8 mouse cellular contexts compared by ENCODE assay signal in the genomic region with DNA sequence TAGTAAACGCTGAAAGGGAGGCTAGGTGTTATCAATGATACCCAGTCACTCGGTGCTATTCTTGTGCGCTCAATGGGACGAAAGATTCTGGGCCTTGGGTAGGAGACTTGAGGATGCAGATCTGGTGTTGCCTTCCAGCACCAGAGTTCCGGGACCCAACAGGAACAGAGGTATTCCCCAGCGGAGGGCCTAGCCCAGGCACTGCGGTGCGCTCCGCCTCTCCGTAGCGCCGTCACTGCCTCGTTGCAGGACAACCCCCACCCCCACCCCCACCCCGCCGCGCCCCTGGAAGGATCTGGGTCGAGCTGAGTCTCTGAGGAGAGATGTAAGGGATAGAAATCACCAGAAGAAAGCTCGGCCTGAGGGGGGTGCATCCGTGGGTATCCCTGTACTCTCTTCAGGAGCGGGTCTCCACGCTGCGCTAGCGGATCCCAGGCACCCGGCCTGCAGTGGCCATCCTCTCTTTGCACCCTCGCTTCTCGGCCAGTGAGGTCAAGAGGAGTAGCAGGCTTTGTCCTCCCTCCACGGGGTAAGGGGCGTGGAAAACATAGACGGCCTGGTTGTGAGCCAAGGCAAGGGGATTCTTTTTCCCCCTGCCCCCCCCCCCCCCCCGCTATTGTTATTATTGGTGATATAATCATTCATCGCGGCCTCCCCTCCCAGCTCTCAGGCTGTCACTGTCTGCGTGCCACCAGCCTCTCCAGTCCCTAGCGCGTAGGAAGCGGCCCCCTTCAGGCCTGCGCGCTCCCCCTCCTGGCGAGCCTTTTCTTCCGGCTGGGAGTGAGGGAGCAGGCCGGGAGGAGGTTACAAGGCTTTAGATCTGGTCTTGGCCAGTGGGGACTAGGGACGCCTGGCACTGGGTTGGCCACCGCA. TPM values are rescaled to one million over a fixed set of nuclear protein-coding genes. Genes with fewer than 3 reads are reported as not detected.
DNase-seq lines count a peak whose midpoint lies in the region; ATAC-seq and TF ChIP-seq lines count a peak whose summit lies in the region.

No protein-coding gene starts in this region.

- TF ChIP-seq EP300 in ES-Bruce4 (IDR thresholded peaks at IDR 0.05; ENCODE audit: insufficient read depth, low read depth, low read length) = 0 out of 2 replicates have a peak, but pooled peaks have one; percentile 37

- ATAC-seq in cerebellum, adult (ENCODE audit: insufficient number of reproducible peaks, low FRiP score, low TSS enrichment) = peak; percentile 77
- ATAC-seq in forebrain, embryonic 14.5 days = peak; percentile 87
- peak; percentile 88 for ATAC-seq in neural tube, embryonic 15.5 days (ENCODE audit: low FRiP score)

- peak overlapping the region; percentile 60; the same call in 1 of the 2 replicates for H3K27ac ChIP-seq in ES-Bruce4 (ENCODE audit: insufficient read depth, low read length)
- H3K27ac ChIP-seq in forebrain, embryonic 14.5 days (ENCODE audit: low read depth, low read length) = peak overlapping the region; percentile 96
- H3K27ac ChIP-seq in neural tube, embryonic 15.5 days (replicated peaks) = peak overlapping the region; percentile 97

- intact Hi-C loops in heart, postnatal 14 days (cut with DNase I) = loop anchor here (2.0 to 5.0 kb wide), 2 partner anchors 27 to 187 kb away; partner anchors contain the start of genes Ercc5 and Tpp2

- H3K4me2 ChIP-seq in forebrain, embryonic 14.5 days (ENCODE audit: low read length) = peak overlapping the region; percentile 85
- H3K4me2 ChIP-seq in neural tube, embryonic 15.5 days = peak overlapping the region; percentile 83

- peak; percentile 46 for TF ChIP-seq CTCF in ES-Bruce4 (IDR thresholded peaks at IDR 0.05; ENCODE audit: low read depth, low read length)

- peak overlapping the region; percentile 96 for H3K4me3 ChIP-seq in ES-Bruce4 (ENCODE audit: low read depth, low read length)
- peak overlapping the region; percentile 70 for H3K4me3 ChIP-seq in forebrain, embryonic 14.5 days (ENCODE audit: low read depth, low read length)
- H3K4me3 ChIP-seq in neural tube, embryonic 15.5 days (replicated peaks) = peak overlapping the region; percentile 80

- no peak for TF ChIP-seq POLR2A in ES-Bruce4 (IDR thresholded peaks at IDR 0.05; ENCODE audit: insufficient read depth, low read length)

- DNase-seq in forebrain, embryonic 14.5 days (ENCODE audit: low spot score) = peak; percentile 88
- DNase-seq in heart, postnatal 14 days = peak; percentile 82 to 87
- DNase-seq in layer of hippocampus, adult 18-20 months (ENCODE audit: low spot score in 2 of 2) = peak; percentile 75 to 85
- peak; percentile 83 to 88 for DNase-seq in lung, adult 18-20 months
- peak; percentile 89 for DNase-seq in testis, postnatal 10 days (ENCODE audit: low spot score)

- H3K9me3 ChIP-seq in ES-Bruce4 (replicated peaks; ENCODE audit: control insufficient read depth, insufficient read depth, low read length, poor library complexity, severe bottlenecking) = no peaks in the 10 kb centered on the region
- H3K9me3 ChIP-seq in forebrain, embryonic 14.5 days (replicated peaks; ENCODE audit: control insufficient read depth, low read length) = no peaks in the 10 kb centered on the region
- H3K9me3 ChIP-seq in neural tube, embryonic 15.5 days (replicated peaks) = no peaks in the 10 kb centered on the region

- H3K27me3 ChIP-seq in ES-Bruce4 (ENCODE audit: control insufficient read depth, insufficient read depth, low read length, poor library complexity, severe bottlenecking) = no peaks in the 10 kb centered on the region
- no peaks in the 10 kb centered on the region for H3K27me3 ChIP-seq in forebrain, embryonic 14.5 days (replicated peaks; ENCODE audit: control insufficient read depth, insufficient read depth, low read length)
- no peaks in the 10 kb centered on the region for H3K27me3 ChIP-seq in neural tube, embryonic 15.5 days (replicated peaks)

- H3K9ac ChIP-seq in ES-Bruce4 (ENCODE audit: low read depth, poor library complexity, severe bottlenecking) = peak overlapping the region; percentile 74
- peak overlapping the region; percentile 87 for H3K9ac ChIP-seq in forebrain, embryonic 14.5 days (ENCODE audit: low read length)
- peak overlapping the region; percentile 93 for H3K9ac ChIP-seq in neural tube, embryonic 15.5 days (replicated peaks)

- under 1% methylated on average over 42 of the region's 43 CpGs for WGBS in forebrain, embryonic 14.5 days
- WGBS in neural tube, embryonic 15.5 days = under 1% methylated on average over 42 of the region's 43 CpGs

- H3K36me3 ChIP-seq in ES-Bruce4 (ENCODE audit: control insufficient read depth, insufficient read depth, low read length, poor library complexity, severe bottlenecking) = peaks cover 10% of the 10 kb centered on the region
- H3K36me3 ChIP-seq in forebrain, embryonic 14.5 days (ENCODE audit: control insufficient read depth, insufficient read depth, low read length) = peaks cover 17% of the 10 kb centered on the region
- peaks cover 12% of the 10 kb centered on the region for H3K36me3 ChIP-seq in neural tube, embryonic 15.5 days

- H3K4me1 ChIP-seq in ES-Bruce4 (ENCODE audit: control insufficient read depth, insufficient read depth, low read length) = no peaks in the 10 kb centered on the region
- H3K4me1 ChIP-seq in forebrain, embryonic 14.5 days (ENCODE audit: control insufficient read depth, insufficient read depth, low read length) = peaks cover 11% of the 10 kb centered on the region
- H3K4me1 ChIP-seq in neural tube, embryonic 15.5 days = peaks cover 18% of the 10 kb centered on the region

RNA-seq across cellular contexts. Expression of gene Bivm, which starts 0.7 kb away (rescaled TPM):
- polyA plus RNA-seq in ES-Bruce4 (2011; ENCODE audit: insufficient read depth, insufficient read length, low read depth, missing spikeins) = 44.1 and 50.2 TPM in 2 replicates
- polyA plus RNA-seq in forebrain, embryonic 14.5 days (2014; fragmentation: Nextera tagmentation; extraction: Ambion mirVana) = 35.6 and 48.8 TPM in 2 replicates
- total RNA-seq in heart, postnatal 14 days (2021) = 10 to 100 TPM; 10.2 to 13.7 TPM
- 10 to 100 TPM; 33.9 to 38.2 TPM for total RNA-seq in layer of hippocampus, adult 18-20 months (2021)
- 24.6 and 28.9 TPM in 2 replicates for polyA plus RNA-seq in neural tube, embryonic 15.5 days (2015; fragmentation: Nextera tagmentation; extraction: Ambion mirVana)

RNA-seq across cellular contexts. Expression of gene Kdelc1, which starts 0.8 kb away (rescaled TPM):
- polyA plus RNA-seq in ES-Bruce4 (2011; ENCODE audit: insufficient read depth, insufficient read length, low read depth, missing spikeins) = 31.5 and 31.6 TPM in 2 replicates
- 34.4 and 39.2 TPM in 2 replicates for polyA plus RNA-seq in forebrain, embryonic 14.5 days (2014; fragmentation: Nextera tagmentation; extraction: Ambion mirVana)
- total RNA-seq in heart, postnatal 14 days (2021) = 10 to 100 TPM; 21.8 to 26.3 TPM
- 10 to 100 TPM in 1 of 2 experiments, 1 to 10 TPM in 1; 9.5 to 10.3 TPM for total RNA-seq in layer of hippocampus, adult 18-20 months (2021)
- 27.9 and 29.9 TPM in 2 replicates for polyA plus RNA-seq in neural tube, embryonic 15.5 days (2015; fragmentation: Nextera tagmentation; extraction: Ambion mirVana)

RNA-seq across cellular contexts. Expression of gene Tex30, which starts 17.2 kb away (rescaled TPM):
- 48.5 and 49.6 TPM in 2 replicates for polyA plus RNA-seq in ES-Bruce4 (2011; ENCODE audit: insufficient read depth, insufficient read length, low read depth, missing spikeins)
- 76.0 and 84.9 TPM in 2 replicates for polyA plus RNA-seq in forebrain, embryonic 14.5 days (2014; fragmentation: Nextera tagmentation; extraction: Ambion mirVana)
- 1 to 10 TPM; 7.4 to 8.7 TPM for total RNA-seq in heart, postnatal 14 days (2021)
- total RNA-seq in layer of hippocampus, adult 18-20 months (2021) = 1 to 10 TPM; 7.5 to 9.9 TPM
- 42.6 and 53.8 TPM in 2 replicates for polyA plus RNA-seq in neural tube, embryonic 15.5 days (2015; fragmentation: Nextera tagmentation; extraction: Ambion mirVana)

RNA-seq across cellular contexts. Expression of gene Ercc5, which starts 28.1 kb away (rescaled TPM):
- polyA plus RNA-seq in ES-Bruce4 (2011; ENCODE audit: insufficient read depth, insufficient read length, low read depth, missing spikeins) = 59.9 and 66.9 TPM in 2 replicates
- polyA plus RNA-seq in forebrain, embryonic 14.5 days (2014; fragmentation: Nextera tagmentation; extraction: Ambion mirVana) = 32.5 and 35.6 TPM in 2 replicates
- 10 to 100 TPM; 18.8 to 19.4 TPM for total RNA-seq in heart, postnatal 14 days (2021)
- 10 to 100 TPM; 17.5 to 19.7 TPM for total RNA-seq in layer of hippocampus, adult 18-20 months (2021)
- polyA plus RNA-seq in neural tube, embryonic 15.5 days (2015; fragmentation: Nextera tagmentation; extraction: Ambion mirVana) = 24.2 and 24.4 TPM in 2 replicates

RNA-seq across cellular contexts. Expression of gene Gm8251, which starts 57.7 kb away (rescaled TPM):
- not detected in 2 replicates for polyA plus RNA-seq in ES-Bruce4 (2011; ENCODE audit: insufficient read depth, insufficient read length, low read depth, missing spikeins)
- polyA plus RNA-seq in forebrain, embryonic 14.5 days (2014; fragmentation: Nextera tagmentation; extraction: Ambion mirVana) = 0.04 and 0.08 TPM in 2 replicates
- total RNA-seq in heart, postnatal 14 days (2021) = under 1 TPM in 1 of 2 experiments, not detected in 1; 0.02 TPM
- not detected for total RNA-seq in layer of hippocampus, adult 18-20 months (2021)
- polyA plus RNA-seq in neural tube, embryonic 15.5 days (2015; fragmentation: Nextera tagmentation; extraction: Ambion mirVana) = 0.05 TPM in 2 replicates

Comparison
In these comparisons a context has a peak if more than half of its experiments do, and no peak if none do; other contexts are left out.
1. Peak in every context shown above with its lines: DNase-seq, ATAC-seq, H3K4me3 ChIP-seq and H3K27ac ChIP-seq.